Mouse (Mus musculus) midbrain, embryonic 10.5 days (tissue): ENCODE measurements around the gene Tas2r135. TPM values are rescaled to one million over a fixed set of nuclear protein-coding genes. Genes with fewer than 3 reads are reported as not detected.

ENCODE experiments used
- DNase-seq: peaks from one replicate; pipeline ENCODE4 v3.0.0-alpha.2; 2017; ENCODE audit warnings: low spot score
- H3K27ac ChIP-seq: fragments of 300-500 bp; sonication (generic); replicated peaks from 2 replicates; pipeline ENCODE4 v1.5.1; 2016; ENCODE audit warnings: mild to moderate bottlenecking
- H3K27me3 ChIP-seq: fragments of 300-500 bp; sonication (generic); 2 replicates; pipeline ENCODE4 v1.6.1; 2016; ENCODE audit warnings: low read depth, mild to moderate bottlenecking; ENCODE audit not compliant: poor library complexity, severe bottlenecking
- H3K36me3 ChIP-seq: fragments of 300-500 bp; sonication (generic); 2 replicates; pipeline ENCODE4 v1.6.1; 2016; ENCODE audit warnings: mild to moderate bottlenecking, moderate library complexity
- H3K4me1 ChIP-seq: fragments of 300-500 bp; sonication (generic); 2 replicates; pipeline ENCODE4 v1.6.1; 2016
- H3K4me3 ChIP-seq: fragments of 300-500 bp; sonication (generic); 2 replicates; pipeline ENCODE4 v1.5.1; 2016; ENCODE audit warnings: mild to moderate bottlenecking, moderate library complexity
- H3K9me3 ChIP-seq: fragments of 300-500 bp; sonication (generic); replicated peaks from 2 replicates; pipeline ENCODE4 v1.6.1; 2016; ENCODE audit warnings: mild to moderate bottlenecking
- WGBS: fragments of 180-500 bp; shearing (Covaris S2); methylation state at CpG from one replicate; pipeline ENCODE4 v1.1.7; 2016; 5-methylcytosine and 5-hydroxymethylcytosine counted together
- polyA plus RNA-seq: library from polyadenylated mRNA; unstranded; fragments of >200 nt; fragmentation: Nextera tagmentation; extraction: Ambion mirVana; gene quantifications from 2 replicates; pipeline ENCODE4 v1.2.1, GENCODE M21; 2016

Gene Tas2r135
- polyA plus RNA-seq, 1 experiment from 2014 or later: not detected

DNA sequence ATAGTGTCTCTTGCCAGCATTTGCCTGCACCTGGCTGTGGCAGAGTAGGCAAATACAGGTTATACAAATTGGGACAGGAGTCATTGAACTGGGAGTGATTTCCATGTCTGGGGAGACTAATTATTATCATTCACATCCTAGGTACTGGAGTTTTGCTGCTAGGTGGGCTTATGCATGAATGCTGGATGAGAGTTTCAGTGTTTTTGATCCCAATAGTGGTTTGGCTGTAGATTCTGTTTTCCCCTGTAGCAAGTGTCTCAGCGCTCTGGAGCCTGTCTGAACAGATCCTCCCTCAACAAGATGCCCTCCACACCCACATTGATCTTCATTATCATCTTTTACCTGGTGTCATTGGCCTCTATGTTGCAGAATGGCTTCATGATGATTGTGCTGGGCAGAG lies 5.3 kb upstream of the Tas2r135 start, which contains the start of gene Tas2r143:
TSS of gene Tas2r143 (plus strand) at position 301 of the 400 bp plus-strand sequence.
- Histone ChIP-seq H3K4me1 (no peaks in the 10 kb centered on the region), H3K36me3 (no peaks in the 10 kb centered on the region), H3K4me3 (no peak within 1 kb of the TSS), H3K27me3 (no peaks in the 10 kb centered on the region), H3K27ac (no peak within 1 kb of the TSS), H3K9me3 (no peaks in the 10 kb centered on the region)
- WGBS: 79% methylated on average over 1 of the region's 1 CpGs
- no peak for DNase-seq

DNA sequence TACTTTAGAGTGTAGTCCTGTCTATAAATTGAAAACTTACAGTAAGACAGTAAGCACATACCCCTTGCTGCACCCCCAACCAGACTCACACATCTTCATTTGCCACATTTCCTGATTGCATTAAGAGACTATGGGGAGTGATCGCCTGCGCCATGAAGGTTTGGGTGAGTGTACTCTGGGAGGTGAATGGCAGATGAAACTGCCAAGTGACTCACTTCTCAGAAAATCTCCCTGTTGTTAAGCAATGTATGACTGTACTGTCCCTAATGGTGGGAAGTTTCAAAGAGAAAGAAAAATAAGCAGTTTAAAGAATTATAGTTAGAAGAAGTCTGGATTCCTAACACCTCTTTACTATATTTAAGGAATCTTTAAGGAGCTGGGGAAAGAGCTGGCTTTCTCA lies 14.2 kb downstream of the Tas2r135 start:
- Histone ChIP-seq H3K36me3 (no peaks in the 10 kb centered on the region), H3K4me1 (no peaks in the 10 kb centered on the region), H3K27me3 (no peaks in the 10 kb centered on the region), H3K27ac (no peak overlapping the region), H3K9me3 (no peaks in the 10 kb centered on the region), H3K4me3 (no peak overlapping the region)
- 91% methylated on average over 2 of the region's 2 CpGs for WGBS
- DNase-seq: no peak

DNA sequence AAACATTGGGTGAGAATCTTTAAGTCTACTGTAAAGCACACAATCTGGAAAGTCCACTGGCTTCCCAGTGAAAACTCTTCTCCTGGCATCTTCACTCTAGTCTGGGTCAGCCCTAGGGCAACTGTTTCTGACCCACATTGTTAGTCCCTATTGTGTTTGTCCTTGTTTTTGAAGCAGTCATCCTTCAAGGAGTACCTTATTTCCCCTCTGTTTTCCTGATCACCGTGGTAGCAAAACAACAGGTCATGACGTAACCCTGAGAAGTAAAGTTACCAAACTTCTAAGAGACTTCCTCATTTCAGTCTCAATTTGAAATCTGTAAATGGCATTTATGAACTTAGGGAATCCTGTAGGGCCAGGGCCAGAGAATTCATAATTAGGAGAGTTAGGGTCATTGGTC lies 16.2 kb downstream of the Tas2r135 start:
- Histone ChIP-seq H3K9me3 (no peaks in the 10 kb centered on the region), H3K4me1 (no peaks in the 10 kb centered on the region), H3K4me3 (no peak overlapping the region), H3K27me3 (no peaks in the 10 kb centered on the region), H3K27ac (no peak overlapping the region), H3K36me3 (no peaks in the 10 kb centered on the region)
- WGBS: 74% methylated on average over 2 of the region's 2 CpGs
- DNase-seq: no peak

DNA sequence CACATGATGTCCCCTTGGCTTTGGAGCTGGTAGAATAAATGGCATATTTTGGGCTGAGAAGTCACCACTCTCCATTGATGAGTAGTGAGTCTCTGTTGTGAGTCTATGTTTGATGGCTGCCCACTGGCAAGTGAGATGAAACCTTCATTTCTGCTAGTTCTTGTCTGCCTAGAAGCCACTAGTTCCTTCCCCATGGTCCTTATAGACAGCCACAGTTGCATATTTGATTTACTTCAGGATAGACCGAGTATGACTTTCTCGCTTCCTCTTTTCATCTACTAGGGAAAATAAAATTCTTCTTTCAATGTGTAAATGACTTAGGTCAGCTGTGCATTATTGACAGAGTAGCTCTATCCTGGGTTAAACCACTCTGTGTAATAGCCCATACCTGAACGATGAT lies 19.2 kb downstream of the Tas2r135 start:
- Histone ChIP-seq H3K9me3 (no peaks in the 10 kb centered on the region), H3K36me3 (no peaks in the 10 kb centered on the region), H3K27ac (no peak overlapping the region), H3K27me3 (no peaks in the 10 kb centered on the region), H3K4me3 (no peak overlapping the region), H3K4me1 (no peaks in the 10 kb centered on the region)
- DNase-seq: no peak
- 95% methylated on average over 3 of the region's 3 CpGs for WGBS

DNA sequence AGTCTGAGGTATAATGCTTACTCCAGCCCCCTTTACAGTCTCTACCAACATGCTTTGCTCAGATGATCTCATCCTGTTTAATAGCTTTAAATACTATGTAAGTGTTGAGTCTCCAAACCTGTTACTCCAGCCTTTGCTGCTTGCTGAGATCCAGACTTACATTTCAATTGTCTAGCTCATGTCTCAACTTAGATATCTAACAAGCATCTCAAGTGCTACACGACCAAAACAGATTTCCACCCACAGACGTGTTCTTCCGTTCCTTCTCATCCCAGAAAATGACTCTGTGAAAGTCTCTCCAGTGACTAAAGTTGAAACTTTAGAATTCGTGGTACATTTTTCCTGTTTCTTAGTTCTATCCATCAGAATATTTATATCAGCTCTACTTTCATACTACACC lies 21.1 kb downstream of the Tas2r135 start:
- Histone ChIP-seq H3K9me3 (no peaks in the 10 kb centered on the region), H3K36me3 (no peaks in the 10 kb centered on the region), H3K27me3 (no peaks in the 10 kb centered on the region), H3K4me3 (no peak overlapping the region), H3K4me1 (no peaks in the 10 kb centered on the region), H3K27ac (no peak overlapping the region)
- DNase-seq: no peak
- 88% methylated on average over 4 of the region's 4 CpGs for WGBS

DNA sequence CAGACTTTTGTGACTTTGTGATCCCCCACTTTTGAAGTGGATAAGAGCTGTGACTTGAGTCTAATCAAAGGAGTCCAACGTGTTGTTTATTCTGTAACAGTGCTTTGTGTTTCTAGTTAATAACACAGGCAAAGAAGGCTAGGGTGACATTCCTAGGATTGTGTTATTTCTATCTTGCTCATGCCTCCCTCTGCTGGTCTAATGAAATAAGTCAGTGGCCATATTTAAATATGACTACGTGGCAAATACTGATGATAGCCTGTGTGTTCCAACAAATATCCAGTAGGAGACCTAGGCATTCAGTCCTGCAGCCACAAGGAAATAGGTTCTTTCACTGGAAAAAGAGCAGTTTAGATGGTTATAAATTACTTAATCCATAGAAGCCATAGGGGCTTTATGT lies 28.3 kb downstream of the Tas2r135 start:
- H3K36me3 ChIP-seq: no peaks in the 10 kb centered on the region
- no peaks in the 10 kb centered on the region for H3K27me3 ChIP-seq
- 68% methylated on average over 2 of the region's 2 CpGs for WGBS
- H3K4me3 ChIP-seq: no peak overlapping the region
- no peak for DNase-seq
- H3K4me1 ChIP-seq: no peaks in the 10 kb centered on the region
- no peaks in the 10 kb centered on the region for H3K9me3 ChIP-seq
- no peak overlapping the region for H3K27ac ChIP-seq

DNA sequence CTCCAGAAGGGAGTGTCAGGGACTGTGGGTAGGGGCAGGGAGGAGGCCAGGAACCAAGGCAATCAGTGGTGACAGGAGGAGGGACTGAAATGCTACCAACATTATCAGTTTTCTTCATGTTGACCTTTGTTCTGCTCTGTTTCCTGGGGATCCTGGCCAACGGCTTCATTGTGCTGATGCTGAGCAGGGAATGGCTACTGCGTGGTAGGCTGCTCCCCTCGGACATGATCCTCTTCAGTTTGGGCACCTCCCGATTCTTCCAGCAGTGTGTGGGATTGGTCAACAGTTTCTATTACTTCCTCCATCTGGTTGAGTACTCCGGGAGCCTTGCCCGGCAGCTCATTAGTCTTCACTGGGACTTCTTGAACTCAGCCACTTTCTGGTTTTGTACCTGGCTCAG lies 29.2 kb downstream of the Tas2r135 start, which contains the start of gene Tas2r126:
TSS of gene Tas2r126 (plus strand) at position 90 of the 400 bp plus-strand sequence.
- Histone ChIP-seq H3K36me3 (no peaks in the 10 kb centered on the region), H3K4me1 (no peaks in the 10 kb centered on the region), H3K27ac (no peak within 1 kb of the TSS), H3K27me3 (no peaks in the 10 kb centered on the region), H3K4me3 (no peak within 1 kb of the TSS), H3K9me3 (no peaks in the 10 kb centered on the region)
- DNase-seq: no peak
- WGBS: 94% methylated on average over 6 of the region's 6 CpGs

DNA sequence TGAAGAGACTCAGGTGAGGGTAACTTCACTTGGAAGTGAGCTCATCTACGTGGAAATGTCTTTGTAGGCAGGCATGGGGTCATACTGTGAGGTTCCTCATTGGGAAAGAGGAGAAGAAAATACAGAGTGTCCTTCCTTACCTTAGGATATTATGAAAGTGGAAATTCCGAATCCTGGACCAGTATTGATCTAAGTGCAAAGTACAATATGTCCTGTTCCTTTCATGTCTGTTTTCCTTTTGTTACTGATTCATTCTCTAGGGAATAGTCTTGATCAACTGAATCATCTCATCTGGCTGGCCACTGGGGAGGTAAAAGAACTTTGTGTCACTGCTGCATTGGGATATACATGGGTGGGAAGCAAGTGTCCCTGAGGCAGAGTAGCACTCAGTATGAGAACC lies 30.3 kb downstream of the Tas2r135 start:
- Histone ChIP-seq H3K27me3 (no peaks in the 10 kb centered on the region), H3K9me3 (no peaks in the 10 kb centered on the region), H3K4me3 (no peak overlapping the region), H3K36me3 (no peaks in the 10 kb centered on the region), H3K4me1 (no peaks in the 10 kb centered on the region), H3K27ac (no peak overlapping the region)
- WGBS: 76% methylated on average over 2 of the region's 2 CpGs
- no peak for DNase-seq

DNA sequence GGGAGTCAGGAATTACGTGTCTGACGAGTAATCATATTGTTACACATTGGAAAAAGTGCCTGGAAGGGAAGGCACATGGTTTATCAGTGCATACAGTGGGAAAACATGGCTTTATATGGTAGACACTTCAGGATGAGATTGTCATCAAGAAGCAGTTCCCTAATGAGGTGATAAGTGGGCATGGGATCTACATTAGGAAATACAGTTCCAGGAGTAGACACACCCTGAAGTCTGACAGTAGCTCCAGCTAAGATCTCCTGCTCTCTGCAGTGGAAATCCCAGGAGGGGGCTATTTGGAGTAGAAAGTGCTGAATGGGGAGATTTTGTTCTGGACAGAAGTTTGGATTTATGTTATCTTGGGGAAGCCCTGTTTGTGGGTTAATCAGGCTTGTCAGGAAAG lies 36.2 kb downstream of the Tas2r135 start:
- H3K27me3 ChIP-seq: no peaks in the 10 kb centered on the region
- no peaks in the 10 kb centered on the region for H3K9me3 ChIP-seq
- DNase-seq: no peak
- 81% methylated on average over 2 of the region's 2 CpGs for WGBS
- H3K4me1 ChIP-seq: no peaks in the 10 kb centered on the region
- H3K27ac ChIP-seq: no peak overlapping the region
- no peaks in the 10 kb centered on the region for H3K36me3 ChIP-seq
- H3K4me3 ChIP-seq: no peak overlapping the region

DNA sequence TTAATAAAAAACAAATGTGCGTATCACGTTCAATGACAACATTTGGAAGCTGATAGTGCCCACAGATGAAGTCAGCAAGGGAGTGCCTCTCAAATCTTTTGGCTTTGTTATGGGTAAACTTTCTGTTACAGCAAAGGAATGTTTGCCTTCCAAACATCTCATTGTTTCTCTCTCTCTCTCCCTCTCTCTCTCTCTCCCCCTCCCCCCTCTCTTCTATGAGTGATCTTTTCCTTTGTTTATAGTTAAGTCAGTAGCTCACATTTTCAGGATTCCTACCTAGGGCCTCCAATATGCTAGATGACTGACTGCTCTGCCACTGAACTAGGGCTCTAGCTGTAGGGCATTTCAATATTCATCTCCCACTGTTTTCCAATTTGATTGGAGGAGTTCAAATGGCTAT lies 39.3 kb downstream of the Tas2r135 start:
- WGBS: 82% methylated on average over 2 of the region's 2 CpGs
- H3K4me1 ChIP-seq: no peaks in the 10 kb centered on the region
- H3K27me3 ChIP-seq: no peaks in the 10 kb centered on the region
- no peak overlapping the region for H3K4me3 ChIP-seq
- no peaks in the 10 kb centered on the region for H3K36me3 ChIP-seq
- H3K9me3 ChIP-seq: no peaks in the 10 kb centered on the region
- DNase-seq: no peak
- H3K27ac ChIP-seq: no peak overlapping the region

DNA sequence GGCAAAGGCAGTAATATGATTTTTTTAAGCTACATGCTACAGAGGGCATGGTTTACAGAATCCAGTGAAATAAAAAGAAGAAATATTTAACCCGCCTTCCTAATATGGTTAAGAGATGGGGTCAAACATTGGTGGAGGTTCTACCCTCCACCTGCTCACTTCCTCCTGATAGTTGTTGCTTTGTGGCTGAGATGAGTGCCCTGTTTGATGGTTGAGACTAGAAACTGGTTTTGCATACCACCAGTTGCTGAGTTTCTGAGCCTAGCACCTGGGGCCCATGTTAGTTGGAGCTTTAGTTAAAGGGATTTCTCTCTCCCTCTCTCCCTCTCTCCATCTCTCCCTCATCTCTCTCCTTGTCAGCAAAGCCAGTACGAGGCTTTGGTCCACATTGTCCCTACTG lies 42.1 kb downstream of the Tas2r135 start:
- Histone ChIP-seq H3K27ac (no peak overlapping the region), H3K27me3 (no peaks in the 10 kb centered on the region), H3K4me1 (no peaks in the 10 kb centered on the region), H3K4me3 (no peak overlapping the region), H3K9me3 (no peaks in the 10 kb centered on the region), H3K36me3 (no peaks in the 10 kb centered on the region)
- no peak for DNase-seq
- 93% methylated on average over 2 of the region's 2 CpGs for WGBS

Other genes starting within 250 kb of the Tas2r135 start
- not detected in 2 replicates for gene Tas2r144, start 190.1 kb upstream of the Tas2r135 start, polyA plus RNA-seq
- gene Gstk1, start 159.5 kb upstream of the Tas2r135 start, polyA plus RNA-seq: 14.3 and 17.3 TPM in 2 replicates
- 0.33 and 0.42 TPM in 2 replicates for gene Tmem139, start 143.5 kb upstream of the Tas2r135 start, polyA plus RNA-seq
- 75.4 and 81.1 TPM in 2 replicates for gene Casp2, start 140.4 kb upstream of the Tas2r135 start, polyA plus RNA-seq
- gene Clcn1, start 118.7 kb upstream of the Tas2r135 start, polyA plus RNA-seq: 1.2 and 1.7 TPM in 2 replicates
- 2.2 and 2.4 TPM in 2 replicates for gene Fam131b, start 80.8 kb upstream of the Tas2r135 start, polyA plus RNA-seq
- 84.5 and 88.1 TPM in 2 replicates for gene Zyx, start 55.8 kb upstream of the Tas2r135 start, polyA plus RNA-seq
- gene Epha1, start 32.2 kb upstream of the Tas2r135 start, polyA plus RNA-seq: 1.2 and 1.5 TPM in 2 replicates
- not detected in 2 replicates for gene Tas2r143, start 5.2 kb upstream of the Tas2r135 start, polyA plus RNA-seq
- gene Tas2r126, start 29.1 kb downstream of the Tas2r135 start, polyA plus RNA-seq: not detected in 2 replicates
- gene Olfr458, start 59.8 kb downstream of the Tas2r135 start, polyA plus RNA-seq: not detected in 2 replicates
- not detected in 2 replicates for gene Olfr457, start 70.9 kb downstream of the Tas2r135 start, polyA plus RNA-seq
- not detected in 2 replicates for gene Olfr456, start 81.8 kb downstream of the Tas2r135 start, polyA plus RNA-seq
- gene Olfr455, start 142.2 kb downstream of the Tas2r135 start, polyA plus RNA-seq: not detected in 2 replicates
- not detected in 2 replicates for gene Tcaf3, start 192.3 kb downstream of the Tas2r135 start, polyA plus RNA-seq
- 3.9 and 4.2 TPM in 2 replicates for gene Tcaf2, start 239.8 kb downstream of the Tas2r135 start, polyA plus RNA-seq